Mouse (Mus musculus) heart, adult 2 months (tissue): ENCODE measurements at regions not wholly inside any gene's neighbourhood (a gene's known extent, or its start where the extent isn't known, plus 50 kb on each side); places are given as distances from the start of the nearest gene placed in this dataset.

ENCODE experiments used
- CTCF ChIP-seq: fragments of 200-600 bp; IDR thresholded peaks from 2 replicates; pipeline ENCODE4 v1.8.1; 2022; ENCODE audit warnings: antibody characterized with exemption, mild to moderate bottlenecking, moderate library complexity
- EP300 ChIP-seq: fragments of 200-500 bp; IDR thresholded peaks from 2 replicates; pipeline ENCODE4 v1.6.1; 2011; ENCODE audit warnings: low read depth, low read length, control low read depth; ENCODE audit not compliant: insufficient read depth
- POLR2A ChIP-seq: fragments of 200-500 bp; IDR thresholded peaks from 2 replicates; pipeline ENCODE4 v1.6.1; 2011; ENCODE audit warnings: mild to moderate bottlenecking, low read depth, low read length, control low read depth; ENCODE audit not compliant: insufficient read depth

- TF ChIP-seq CTCF (no peak), POLR2A (no peak), EP300 (no peak)
Measured at GRCm38 (mm10) chr5:112101739-112102590, 150.4 kb downstream of the Cryba4 start.
